Mouse (Mus musculus): ENCODE measurements at regions not wholly inside any gene's neighbourhood (a gene's known extent, or its start where the extent isn't known, plus 50 kb on each side); places are given as distances from the start of the nearest gene placed in this dataset.

- 0 out of 2 replicates have a peak, but pooled peaks cover 2% of the 10 kb centered on the region for H3K4me1 ChIP-seq (ENCODE audit: control insufficient read depth, insufficient read depth, low read length)
- no peaks in the 10 kb centered on the region for H3K27me3 ChIP-seq (ENCODE audit: control insufficient read depth, insufficient read depth, low read length)
- whole genome bisulfite sequencing, result 47% methylated on average over 5 of the region's 5 CpGs
- no peak for TF ChIP-seq POLR2A (IDR thresholded peaks at IDR 0.05; ENCODE audit: borderline replicate concordance, extremely low read depth, insufficient read depth, insufficient read length)
- no peak overlapping the region for H3K4me2 ChIP-seq (replicated peaks; ENCODE audit: low read depth, low read length, severe bottlenecking)
- DNase-seq (ENCODE audit: low spot score) (no peak), ATAC-seq (ENCODE audit: low FRiP score, low read depth) (no peak)
- no peaks in the 10 kb centered on the region for H3K9me3 ChIP-seq (ENCODE audit: control insufficient read depth, low read length)
- no peak overlapping the region for H3K27ac ChIP-seq (replicated peaks; ENCODE audit: low read depth, low read length)
- H3K36me3 ChIP-seq (ENCODE audit: control insufficient read depth, insufficient read depth, low read length), result no peaks in the 10 kb centered on the region
- no peak overlapping the region for H3K9ac ChIP-seq (ENCODE audit: low read depth, low read length, severe bottlenecking)
- no peak overlapping the region for H3K4me3 ChIP-seq (replicated peaks; ENCODE audit: low read length)
Measured at GRCm38 (mm10) chr3:147891682-147892081, 1039.5 kb downstream of the Ttll7 start.

GRCm38 (mm10) chr3:147886261-147886893 is 1034.2 kb downstream of the Ttll7 start:
- H3K4me1 ChIP-seq (ENCODE audit: control insufficient read depth, insufficient read depth, low read length), result no peaks in the 10 kb centered on the region
- no peaks in the 10 kb centered on the region for H3K27me3 ChIP-seq (ENCODE audit: control insufficient read depth, insufficient read depth, low read length)
- H3K9me3 ChIP-seq (ENCODE audit: control insufficient read depth, low read length), result no peaks in the 10 kb centered on the region
- H3K27ac ChIP-seq (replicated peaks; ENCODE audit: low read depth, low read length), result no peak overlapping the region
- ATAC-seq (ENCODE audit: low FRiP score, low read depth), result no peak
- no peaks in the 10 kb centered on the region for H3K36me3 ChIP-seq (ENCODE audit: control insufficient read depth, insufficient read depth, low read length)
- no peak for DNase-seq (ENCODE audit: low spot score)
- no peak overlapping the region for H3K4me3 ChIP-seq (replicated peaks; ENCODE audit: low read length)
- 49% methylated on average over 10 of the region's 10 CpGs for WGBS
- H3K9ac ChIP-seq (ENCODE audit: low read depth, low read length, severe bottlenecking), result no peak overlapping the region
- H3K4me2 ChIP-seq (replicated peaks; ENCODE audit: low read depth, low read length, severe bottlenecking), result no peak overlapping the region
- TF ChIP-seq POLR2A (IDR thresholded peaks at IDR 0.05; ENCODE audit: borderline replicate concordance, extremely low read depth, insufficient read depth, insufficient read length), result no peak

GRCm38 (mm10) chr3:147882936-147883645 is 1030.9 kb downstream of the Ttll7 start:
- TF ChIP-seq POLR2A (IDR thresholded peaks at IDR 0.05; ENCODE audit: borderline replicate concordance, extremely low read depth, insufficient read depth, insufficient read length), result no peak
- Histone ChIP-seq H3K9me3 (ENCODE audit: control insufficient read depth, low read length) (no peaks in the 10 kb centered on the region), H3K36me3 (ENCODE audit: control insufficient read depth, insufficient read depth, low read length) (no peaks in the 10 kb centered on the region), H3K27ac (replicated peaks; ENCODE audit: low read depth, low read length) (no peak overlapping the region), H3K4me2 (replicated peaks; ENCODE audit: low read depth, low read length, severe bottlenecking) (no peak overlapping the region), H3K9ac (ENCODE audit: low read depth, low read length, severe bottlenecking) (no peak overlapping the region), H3K4me1 (ENCODE audit: control insufficient read depth, insufficient read depth, low read length) (no peaks in the 10 kb centered on the region), H3K4me3 (replicated peaks; ENCODE audit: low read length) (no peak overlapping the region), H3K27me3 (ENCODE audit: control insufficient read depth, insufficient read depth, low read length) (no peaks in the 10 kb centered on the region)
- DNase-seq (ENCODE audit: low spot score) (no peak), ATAC-seq (ENCODE audit: low FRiP score, low read depth) (no peak)
- WGBS, result 76% methylated on average over 10 of the region's 10 CpGs

- 41% methylated on average over 3 of the region's 3 CpGs for WGBS
- no peaks in the 10 kb centered on the region for H3K36me3 ChIP-seq (ENCODE audit: control insufficient read depth, insufficient read depth, low read length)
- ATAC-seq (ENCODE audit: low FRiP score, low read depth) (peak; percentile 89), DNase-seq (ENCODE audit: low spot score) (peak; percentile 73)
- no peaks in the 10 kb centered on the region for H3K4me1 ChIP-seq (ENCODE audit: control insufficient read depth, insufficient read depth, low read length)
- no peak overlapping the region for H3K9ac ChIP-seq (ENCODE audit: low read depth, low read length, severe bottlenecking)
- no peak overlapping the region for H3K4me2 ChIP-seq (replicated peaks; ENCODE audit: low read depth, low read length, severe bottlenecking)
- no peaks in the 10 kb centered on the region for H3K9me3 ChIP-seq (ENCODE audit: control insufficient read depth, low read length)
- no peak for TF ChIP-seq POLR2A (IDR thresholded peaks at IDR 0.05; ENCODE audit: borderline replicate concordance, extremely low read depth, insufficient read depth, insufficient read length)
- no peaks in the 10 kb centered on the region for H3K27me3 ChIP-seq (ENCODE audit: control insufficient read depth, insufficient read depth, low read length)
- no peak overlapping the region for H3K4me3 ChIP-seq (replicated peaks; ENCODE audit: low read length)
- H3K27ac ChIP-seq (replicated peaks; ENCODE audit: low read depth, low read length), result no peak overlapping the region
Measured at GRCm38 (mm10) chr3:147878690-147879089, 1026.5 kb downstream of the Ttll7 start.

- WGBS, result 50% methylated on average over 3 of the region's 3 CpGs
- no peak for ATAC-seq (ENCODE audit: low FRiP score, low read depth)
Measured at GRCm38 (mm10) chr3:147868281-147868680, 1016.1 kb downstream of the Ttll7 start.

More at GRCm38 (mm10) chr3:147868281-147868680, 1016.1 kb downstream of the Ttll7 start:
- H3K9me3 ChIP-seq (ENCODE audit: control insufficient read depth, low read length), result no peaks in the 10 kb centered on the region
- no peak for DNase-seq (ENCODE audit: low spot score)
- H3K36me3 ChIP-seq (ENCODE audit: control insufficient read depth, insufficient read depth, low read length), result no peaks in the 10 kb centered on the region
- no peak overlapping the region for H3K27ac ChIP-seq (replicated peaks; ENCODE audit: low read depth, low read length)
- H3K9ac ChIP-seq (ENCODE audit: low read depth, low read length, severe bottlenecking), result no peak overlapping the region
- H3K27me3 ChIP-seq (ENCODE audit: control insufficient read depth, insufficient read depth, low read length), result no peaks in the 10 kb centered on the region
- H3K4me2 ChIP-seq (replicated peaks; ENCODE audit: low read depth, low read length, severe bottlenecking), result no peak overlapping the region
- TF ChIP-seq POLR2A (IDR thresholded peaks at IDR 0.05; ENCODE audit: borderline replicate concordance, extremely low read depth, insufficient read depth, insufficient read length), result no peak
- H3K4me1 ChIP-seq (ENCODE audit: control insufficient read depth, insufficient read depth, low read length), result no peaks in the 10 kb centered on the region
- H3K4me3 ChIP-seq (replicated peaks; ENCODE audit: low read length), result no peak overlapping the region
